Mouse (Mus musculus) natural killer cell, adult 2 months (primary cell): ENCODE results near the gene Zscan4f.
"Not testable (repeated sequence)": the region's sequence is repeated elsewhere in the genome, so short reads cannot be mapped to it uniquely, and the experiment has no call there.

Source experiments
- DNase-seq, 2 experiments: peaks; one replicate each; pipeline ENCODE4 v3.0.0; 2022; ENCODE audit warnings: low spot score in 2 of 2

Zscan4f gene

DNA sequence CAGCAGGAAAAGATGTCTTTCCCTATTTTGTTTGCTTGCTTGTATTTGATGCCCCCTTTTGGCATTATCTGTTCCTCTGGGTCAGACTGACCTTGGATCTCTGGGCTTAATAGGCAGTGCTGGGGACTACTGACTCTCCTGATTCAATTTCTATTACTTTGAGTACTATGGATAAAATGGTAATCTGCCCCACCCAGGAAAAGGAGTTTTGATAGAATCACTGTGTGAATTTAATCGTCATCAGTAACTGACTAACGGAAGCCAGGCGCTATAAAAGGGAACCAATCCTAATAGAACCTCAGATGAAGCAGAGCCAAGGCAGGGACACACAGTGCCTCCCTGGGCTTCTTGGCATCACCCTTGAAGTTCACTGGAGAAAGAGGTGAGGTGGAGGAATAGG, at the start of gene Zscan4f:
TSS of gene Zscan4f (plus strand) at position 301 of the 400 bp plus-strand sequence.
- DNase-seq = not testable (repeated sequence)

- DNase-seq = not testable (repeated sequence)
Measured at GRCm38 (mm10) chr7:11384641-11385040, 13.1 kb upstream of the Zscan4f start.
